Mouse (Mus musculus) thymus, adult 18-20 months (tissue): ENCODE data around the gene Stat1.
A peak's percentile ranks its signal among the peaks of the same experiment; 100 is the strongest.

Experiments used
- DNase-seq, 2 experiments: peaks; one replicate each; pipeline ENCODE4 v3.0.0; 2022; ENCODE audit warnings: mixed read lengths in 2 of 2

The Stat1 gene

DNA sequence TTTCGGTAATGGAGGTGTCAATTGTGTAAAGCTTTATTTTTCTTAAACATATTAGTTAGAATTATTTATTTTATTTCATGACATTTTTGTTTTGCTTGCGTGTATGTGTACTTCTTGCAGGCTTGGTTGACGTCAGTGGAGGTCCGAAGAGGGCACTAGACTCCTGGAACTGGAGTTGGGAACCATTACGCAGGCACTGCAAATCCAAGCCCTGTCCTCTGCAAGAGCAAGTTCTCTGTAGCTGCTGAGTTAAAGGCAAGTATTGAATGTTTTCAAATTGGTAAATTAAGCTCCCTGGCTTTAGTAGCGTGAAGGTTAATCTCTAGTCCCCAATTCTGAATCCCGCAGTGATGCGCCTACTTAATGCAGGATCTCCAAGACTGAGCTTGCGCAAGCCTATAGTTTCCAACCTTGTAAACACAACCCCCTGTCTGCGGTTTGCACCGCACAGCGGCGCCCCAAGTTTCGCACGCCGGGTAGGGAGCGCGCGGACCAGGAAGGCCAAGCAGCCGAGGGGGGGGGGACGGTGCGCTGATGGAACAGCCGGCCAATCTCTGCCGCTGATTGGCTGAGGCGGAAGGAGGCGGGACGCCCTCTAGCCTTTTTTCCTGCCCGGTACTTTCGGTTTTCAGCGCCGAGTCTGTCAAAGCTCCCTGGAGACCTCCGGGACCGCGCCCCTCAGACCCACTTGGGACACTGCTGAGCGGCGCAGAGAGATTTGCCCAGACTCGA lies at the start of gene Stat1:
Gene Stat1 (plus strand): TSS at position 581 of the 732 bp plus-strand sequence.
- DNase-seq = peak; percentile 83 to 88

GRCm38 (mm10) chr1:52079724-52080367 lies 39.4 kb upstream of the Stat1 start:
- DNase-seq = no peak

- DNase-seq = no peak
Measured at GRCm38 (mm10) chr1:52080375-52080774, 38.9 kb upstream of the Stat1 start.

DNA sequence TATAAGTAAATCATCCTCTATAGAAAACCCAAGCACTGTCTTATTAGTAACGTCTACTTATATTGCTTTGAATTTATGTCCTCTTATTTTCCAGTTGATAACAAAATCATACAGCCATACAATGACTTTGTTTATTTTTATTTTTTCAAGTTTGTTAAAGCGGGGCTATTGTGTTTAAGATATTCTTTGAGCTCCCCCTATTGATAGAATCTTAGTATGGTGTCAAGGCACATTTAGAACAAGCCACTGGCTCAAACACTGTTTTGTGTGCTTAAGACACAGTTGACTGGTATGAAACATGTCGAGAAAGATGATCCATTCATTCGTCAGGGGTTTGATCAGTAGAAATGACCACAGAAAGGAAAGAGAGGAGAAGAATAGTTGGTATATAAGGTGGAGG lies 33.0 kb upstream of the Stat1 start:
- DNase-seq = no peak

- DNase-seq = no peak
Measured at GRCm38 (mm10) chr1:52087128-52087527, 32.1 kb upstream of the Stat1 start.

GRCm38 (mm10) chr1:52088634-52089033 lies 30.6 kb upstream of the Stat1 start:
- DNase-seq = no peak

DNA sequence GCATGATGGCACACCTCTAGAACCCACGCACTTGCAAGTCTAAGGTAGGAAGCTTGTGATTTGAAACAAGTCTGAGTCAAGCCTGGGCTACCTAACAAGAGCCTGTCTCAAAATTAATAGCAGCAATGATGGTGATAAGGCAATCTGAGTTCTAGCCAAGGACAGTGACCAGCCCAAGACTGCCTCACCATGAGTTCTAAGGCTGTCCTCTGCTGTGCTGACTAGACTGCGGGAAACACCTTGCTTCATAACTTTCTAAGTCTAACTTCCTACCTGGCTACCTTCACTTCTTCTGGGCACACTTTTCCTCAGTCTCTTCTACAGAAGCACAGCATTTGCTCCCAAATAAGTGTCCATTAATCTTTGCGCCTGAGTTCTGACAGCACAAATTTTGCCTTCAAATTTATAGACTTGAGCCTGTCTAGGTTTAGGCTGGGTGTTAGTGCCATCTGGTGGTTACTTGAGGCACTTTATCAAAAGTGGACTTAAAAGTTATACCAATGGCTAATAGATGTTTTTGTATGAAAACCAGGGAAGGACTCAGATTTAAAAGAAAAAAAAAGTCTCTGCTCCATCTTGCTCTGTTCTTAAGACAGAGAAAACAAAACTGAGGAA lies 20.5 kb upstream of the Stat1 start:
- no peak for DNase-seq

DNA sequence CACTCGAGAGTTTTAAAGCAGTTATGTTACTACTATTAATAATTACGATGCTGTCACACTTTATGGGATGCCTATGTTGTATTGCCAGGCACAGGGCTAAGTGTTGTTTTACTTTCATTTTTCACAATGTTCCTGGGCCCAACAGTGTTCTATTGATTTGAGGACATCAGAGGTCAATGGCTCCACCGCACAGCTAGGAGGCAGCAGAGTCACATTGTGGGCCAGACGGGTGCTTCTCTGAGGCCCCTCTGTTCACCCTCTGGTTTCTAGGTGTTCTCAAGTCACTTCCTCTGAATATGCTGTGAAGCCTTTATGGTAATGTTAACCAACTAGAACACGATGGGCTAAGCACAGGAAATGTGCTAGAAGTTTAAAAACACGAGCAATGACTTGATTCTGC lies 18.7 kb upstream of the Stat1 start:
- peak; percentile 20 to 32 for DNase-seq

GRCm38 (mm10) chr1:52102795-52103194 lies 16.4 kb upstream of the Stat1 start:
- DNase-seq = no peak

- DNase-seq = no peak
Measured at GRCm38 (mm10) chr1:52107206-52107605, 12.0 kb upstream of the Stat1 start.

DNA sequence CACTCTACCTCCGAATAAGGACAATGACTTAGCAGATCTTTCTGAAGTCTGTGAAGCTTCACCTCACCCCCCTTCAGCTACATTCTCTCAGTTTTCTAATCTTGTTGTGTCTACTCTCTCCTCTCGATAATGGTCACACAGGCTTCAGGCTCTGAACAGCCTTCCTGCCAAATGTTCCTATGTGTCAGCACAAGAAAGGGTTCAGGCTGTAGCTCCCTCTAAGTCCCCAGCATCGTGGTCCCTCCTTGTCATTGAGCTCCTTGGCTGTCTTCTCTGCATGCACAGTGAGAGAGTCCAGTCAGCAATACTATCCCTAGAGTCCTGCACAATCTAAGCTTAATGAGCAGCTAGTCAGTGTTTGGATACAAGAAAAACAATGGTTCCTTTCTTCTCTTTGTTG lies 8.0 kb upstream of the Stat1 start:
- DNase-seq = no peak

- no peak for DNase-seq
Measured at GRCm38 (mm10) chr1:52112301-52112700, 6.9 kb upstream of the Stat1 start.

DNA sequence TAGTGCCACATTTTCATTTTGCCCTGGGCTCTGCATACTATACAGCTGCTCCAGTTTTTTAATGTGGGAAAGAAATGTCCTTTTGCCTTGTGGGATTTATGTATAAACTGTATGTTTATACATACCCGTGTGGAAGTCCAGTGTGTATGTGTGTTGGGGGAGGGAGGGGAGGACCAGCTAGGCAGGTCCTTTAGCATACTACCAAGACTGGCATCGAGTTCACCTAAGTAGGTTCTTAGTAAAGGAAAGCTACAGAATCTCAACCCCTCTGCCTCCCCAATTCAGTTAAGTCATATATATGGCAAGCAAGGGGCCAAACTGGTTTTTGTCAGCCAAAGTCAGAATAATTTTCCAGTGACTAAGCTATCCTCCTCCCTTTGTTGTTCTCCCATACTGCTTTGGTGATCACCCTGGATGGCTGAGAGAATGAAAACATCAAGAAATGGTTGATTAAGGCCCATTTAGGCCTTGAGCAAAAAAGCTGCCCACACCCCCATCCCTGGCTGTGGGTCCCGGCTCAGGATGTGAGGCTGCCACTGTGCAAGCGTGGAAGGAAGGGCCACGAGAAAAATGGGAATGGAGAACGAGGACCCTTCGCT lies 6.1 kb upstream of the Stat1 start:
- no peak for DNase-seq

- DNase-seq = peak; percentile 96 to 97
Measured at GRCm38 (mm10) chr1:52113666-52114069, 5.6 kb upstream of the Stat1 start.

DNA sequence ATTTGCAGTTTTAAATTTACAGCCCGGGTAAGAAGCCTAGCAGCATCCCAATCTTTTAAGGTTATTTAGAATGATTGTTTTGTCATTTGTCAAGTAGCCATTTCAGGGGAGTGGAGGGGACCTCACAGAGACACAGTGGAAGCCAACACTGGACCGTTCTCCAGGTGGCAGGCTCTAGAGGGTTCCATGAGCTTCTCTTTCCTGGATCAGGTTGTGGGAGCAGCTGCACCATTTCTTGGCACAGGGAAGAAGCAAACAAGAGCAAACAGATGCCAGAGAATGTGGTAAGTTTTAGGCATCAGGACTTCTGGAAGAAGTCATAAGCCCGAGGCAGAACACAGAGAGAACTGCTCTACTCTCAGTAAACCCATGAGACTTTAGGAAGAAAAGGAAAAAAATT lies 2.8 kb upstream of the Stat1 start:
- DNase-seq = no peak

GRCm38 (mm10) chr1:52117777-52118176 lies 1.5 kb upstream of the Stat1 start:
- DNase-seq = no peak

DNA sequence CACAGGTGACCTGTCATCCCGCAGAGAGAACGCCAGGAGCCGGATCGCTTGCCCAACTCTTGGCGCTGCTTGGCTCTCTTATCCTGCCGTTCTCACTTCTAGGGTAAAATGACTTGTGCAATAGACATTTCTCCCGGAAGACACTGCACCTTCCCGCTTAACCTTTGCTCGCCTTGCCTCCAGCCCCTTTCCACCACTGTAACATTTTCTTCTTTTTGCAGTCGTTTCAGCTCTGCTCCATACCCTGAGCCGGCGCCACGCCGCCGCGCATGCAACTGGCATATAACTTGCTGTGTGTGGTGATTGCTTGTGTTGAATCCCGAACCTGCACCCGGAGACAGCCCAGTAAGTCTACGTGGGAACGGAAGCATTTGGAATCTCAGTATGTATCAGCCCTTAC lies 451 bp downstream of the Stat1 start:
- DNase-seq = peak in 1 of 2 experiments; percentile 20

- no peak for DNase-seq
Measured at GRCm38 (mm10) chr1:52120191-52120590, 951 bp downstream of the Stat1 start.

DNA sequence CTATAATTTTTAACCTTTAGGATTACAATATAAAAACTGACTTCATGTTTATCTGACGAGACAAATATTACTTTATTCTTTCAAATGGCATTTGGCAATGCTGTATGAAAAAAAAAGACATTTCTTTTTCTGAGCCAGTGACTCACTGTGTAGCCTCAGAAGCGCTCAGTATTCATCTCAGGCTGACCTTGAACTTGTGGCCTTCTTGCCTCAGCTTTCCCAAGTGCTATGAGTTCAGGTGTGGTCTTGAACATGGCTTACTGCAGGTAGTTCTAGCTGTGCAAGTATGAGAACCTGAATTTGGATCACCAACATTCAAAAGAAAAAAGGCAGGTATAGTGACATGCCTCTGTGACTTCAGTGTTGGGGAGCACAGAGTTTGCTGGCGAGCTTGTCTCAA lies 1.8 kb downstream of the Stat1 start:
- DNase-seq = no peak

DNA sequence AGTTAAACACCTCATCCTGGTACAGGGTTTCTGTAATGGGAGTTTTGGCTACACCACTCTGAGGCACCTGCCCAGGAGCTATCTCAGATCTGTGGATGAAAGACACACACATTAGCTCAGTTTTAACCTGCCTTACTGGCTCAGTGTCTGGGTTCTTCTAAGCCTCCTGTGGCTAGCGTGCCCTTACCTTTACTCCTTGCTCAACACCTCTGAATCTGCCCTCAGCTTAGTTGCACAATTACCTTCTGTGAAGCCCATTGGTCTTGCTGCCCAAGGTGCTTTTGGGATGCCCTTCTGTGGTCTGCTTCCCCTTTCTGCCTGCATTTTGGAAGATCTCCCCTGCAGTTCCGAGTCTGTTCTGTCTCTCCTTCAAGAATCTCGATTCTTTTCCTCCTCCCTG lies 5.6 kb downstream of the Stat1 start:
- DNase-seq = no peak

DNA sequence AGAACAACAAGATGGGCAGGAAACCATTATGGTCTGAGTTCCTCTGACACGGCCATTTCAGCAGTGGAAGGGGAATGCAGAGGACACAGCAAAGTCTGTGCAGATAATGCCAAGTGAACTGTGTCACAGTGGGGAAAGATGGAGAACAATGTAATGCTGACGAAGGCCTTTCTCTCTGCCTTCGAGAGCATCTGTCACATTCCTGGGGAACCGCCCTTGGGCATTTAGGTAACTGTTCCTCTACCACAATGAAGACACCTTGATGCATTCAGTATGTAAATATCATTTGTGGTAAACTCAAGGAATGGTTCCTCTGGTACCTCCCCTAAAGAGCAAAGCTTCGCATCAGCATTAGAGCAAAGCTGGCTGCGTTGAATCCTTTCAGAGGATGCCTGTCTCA lies 8.1 kb downstream of the Stat1 start:
- no peak for DNase-seq

DNA sequence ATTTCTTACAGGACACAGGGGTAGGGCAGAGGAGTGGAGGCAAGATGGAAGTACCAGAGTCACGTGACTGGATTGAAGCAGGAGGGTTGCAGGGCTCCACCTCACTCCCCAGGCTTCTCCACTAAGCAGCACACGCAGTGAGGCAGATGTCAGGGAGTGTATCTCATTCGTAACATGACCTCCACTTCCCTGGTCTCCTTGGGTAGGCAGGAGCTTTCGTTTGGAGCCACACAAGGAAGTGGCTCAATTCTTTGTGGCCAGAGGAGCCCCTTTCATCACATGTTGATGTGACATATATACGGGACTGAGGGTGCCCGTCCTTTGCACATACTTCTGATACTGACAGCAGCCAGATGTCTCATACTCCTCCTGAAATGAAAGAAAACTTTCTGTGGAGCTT lies 10.6 kb downstream of the Stat1 start:
- no peak for DNase-seq

GRCm38 (mm10) chr1:52131787-52132377 lies 12.6 kb downstream of the Stat1 start:
- DNase-seq = no peak
